Mouse (Mus musculus) induced T-regulatory cell, adult 2 months (primary cell): Measurements from ENCODE around the gene Serpinf2.

Source experiments
- DNase-seq: peaks from one replicate; pipeline ENCODE4 v3.0.0-alpha.2; 2012; ENCODE audit warnings: low read depth

The Serpinf2 gene

DNA sequence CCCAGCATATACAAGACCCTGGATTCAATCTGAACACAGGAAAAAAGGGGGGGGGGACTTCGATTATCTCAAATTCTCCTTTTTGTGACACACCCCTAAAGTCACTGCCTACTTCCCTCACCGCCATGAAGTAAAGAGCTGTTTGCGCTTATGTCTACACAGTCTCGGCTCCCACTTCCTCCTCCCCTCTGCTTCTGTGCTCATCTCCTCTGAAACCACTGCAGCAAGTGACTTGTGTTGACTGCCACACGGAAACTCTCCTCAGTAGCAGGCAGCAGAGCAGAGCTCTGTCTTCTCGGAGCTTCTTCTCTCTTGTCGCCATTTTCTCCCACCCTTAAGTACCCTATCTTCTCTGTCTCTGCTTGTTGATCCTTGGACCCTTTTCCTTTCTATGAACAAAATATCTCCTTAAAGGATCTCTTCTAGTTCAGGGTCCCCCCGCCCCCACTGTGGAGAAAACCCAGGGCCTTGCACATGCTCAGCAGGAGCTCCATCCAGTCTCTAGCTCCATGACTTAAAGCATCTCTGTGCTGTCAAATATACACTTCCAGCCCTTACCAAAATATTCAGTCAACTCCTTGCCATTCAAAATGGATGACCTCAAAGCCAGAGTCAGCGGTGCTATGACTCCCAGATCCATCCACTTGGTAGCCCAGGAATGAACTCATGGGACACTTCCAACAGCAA lies 10.2 kb downstream of the Serpinf2 start:
- peak; percentile 61 for DNase-seq

DNA sequence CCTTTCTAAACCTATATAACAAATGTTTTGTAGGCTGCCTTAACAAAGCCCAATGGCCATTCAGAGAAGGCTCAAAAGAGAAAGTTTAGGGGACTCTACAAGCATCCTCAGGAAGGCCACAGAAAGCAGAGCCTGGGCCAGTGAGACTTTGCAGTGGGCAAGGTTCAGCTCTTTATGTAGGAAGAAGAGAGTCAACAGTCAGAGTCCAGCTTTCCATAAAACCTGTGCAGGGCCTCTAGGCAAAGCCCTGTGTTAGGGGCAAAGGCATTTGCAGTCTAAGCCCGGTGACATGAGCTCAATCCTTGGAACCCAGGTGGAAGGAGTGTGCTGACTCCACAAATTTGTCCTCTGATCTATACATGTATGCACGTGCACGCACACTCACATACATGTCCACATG lies 14.9 kb downstream of the Serpinf2 start:
- no peak for DNase-seq

DNA sequence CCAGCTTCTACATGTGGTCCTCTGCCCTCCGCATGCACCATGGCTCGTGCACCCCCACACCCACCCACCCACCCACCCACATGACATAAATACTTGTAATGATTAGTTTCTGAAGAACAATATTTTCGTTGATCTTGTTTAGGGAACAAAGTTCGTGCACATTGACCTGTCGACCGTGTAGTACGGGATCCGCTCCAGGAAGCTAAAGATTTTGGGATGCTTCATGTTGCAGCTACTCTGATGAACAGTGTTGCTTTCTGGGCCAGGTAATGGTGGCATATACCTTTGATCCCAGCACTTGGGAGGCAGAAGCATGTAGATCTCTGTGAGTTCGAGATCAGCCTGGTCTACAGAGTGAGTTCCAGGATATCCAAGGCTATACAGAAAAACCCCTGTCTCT lies 15.4 kb downstream of the Serpinf2 start:
- no peak for DNase-seq

DNA sequence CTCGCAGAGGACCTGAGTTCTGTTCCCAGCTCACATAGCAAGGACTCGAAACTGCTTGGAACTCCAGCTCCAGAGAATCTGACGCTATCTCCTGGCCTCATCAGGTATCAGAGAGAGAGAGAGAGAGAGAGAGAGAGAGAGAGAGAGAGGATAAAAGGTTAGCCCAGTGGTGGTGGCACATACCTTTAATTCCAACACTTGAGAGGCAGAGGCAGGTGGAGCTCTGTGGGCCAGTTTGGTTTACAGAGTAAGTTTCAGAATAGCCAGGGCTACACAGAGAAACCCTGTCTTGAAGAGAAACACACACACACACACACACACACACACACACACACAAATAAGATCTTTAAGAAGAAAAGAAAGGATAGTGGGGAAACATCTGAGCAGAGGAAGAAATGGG lies 16.3 kb downstream of the Serpinf2 start:
- DNase-seq, result no peak

DNA sequence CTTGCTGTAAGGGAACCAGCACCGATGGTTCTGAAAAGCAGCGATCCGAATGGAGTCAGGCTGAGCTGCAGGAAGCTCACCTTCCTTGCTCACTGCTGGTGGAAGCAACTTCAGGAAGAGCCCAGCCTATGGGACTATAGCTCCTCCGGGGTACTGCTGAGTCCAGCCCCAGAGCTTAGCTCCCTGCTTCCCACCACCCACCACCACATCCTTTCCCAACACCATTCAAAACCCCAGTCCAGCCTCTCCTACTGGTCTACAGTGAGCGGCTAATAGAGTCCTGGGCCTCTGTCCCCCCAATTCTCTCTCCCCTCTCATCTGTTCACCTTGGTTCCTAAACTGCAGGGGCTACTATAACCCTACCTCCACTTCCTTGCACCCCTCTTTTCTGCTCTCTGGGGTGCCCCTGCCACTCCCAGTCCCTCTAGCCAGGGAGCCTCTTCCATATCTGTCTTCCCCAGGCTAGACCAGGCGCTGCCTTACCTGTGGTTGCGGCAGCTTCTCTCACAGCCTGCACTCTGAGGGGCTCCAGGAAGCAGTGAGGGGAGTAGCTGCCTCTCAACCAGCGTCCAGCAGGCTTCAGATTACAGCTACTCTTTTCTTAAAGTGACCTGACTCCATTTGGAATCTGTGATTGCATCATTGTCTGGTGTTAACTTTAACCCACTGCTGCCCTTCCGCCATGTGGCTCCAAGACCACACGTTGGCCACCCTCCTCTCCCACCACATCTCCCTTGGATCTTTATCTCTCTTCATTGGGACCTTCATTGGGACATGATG lies 17.2 kb downstream of the Serpinf2 start, which contains the start of gene Serpinf1:
Serpinf1 (minus strand) TSS at position 689 of the 780 bp plus-strand sequence.
- no peak for DNase-seq

DNA sequence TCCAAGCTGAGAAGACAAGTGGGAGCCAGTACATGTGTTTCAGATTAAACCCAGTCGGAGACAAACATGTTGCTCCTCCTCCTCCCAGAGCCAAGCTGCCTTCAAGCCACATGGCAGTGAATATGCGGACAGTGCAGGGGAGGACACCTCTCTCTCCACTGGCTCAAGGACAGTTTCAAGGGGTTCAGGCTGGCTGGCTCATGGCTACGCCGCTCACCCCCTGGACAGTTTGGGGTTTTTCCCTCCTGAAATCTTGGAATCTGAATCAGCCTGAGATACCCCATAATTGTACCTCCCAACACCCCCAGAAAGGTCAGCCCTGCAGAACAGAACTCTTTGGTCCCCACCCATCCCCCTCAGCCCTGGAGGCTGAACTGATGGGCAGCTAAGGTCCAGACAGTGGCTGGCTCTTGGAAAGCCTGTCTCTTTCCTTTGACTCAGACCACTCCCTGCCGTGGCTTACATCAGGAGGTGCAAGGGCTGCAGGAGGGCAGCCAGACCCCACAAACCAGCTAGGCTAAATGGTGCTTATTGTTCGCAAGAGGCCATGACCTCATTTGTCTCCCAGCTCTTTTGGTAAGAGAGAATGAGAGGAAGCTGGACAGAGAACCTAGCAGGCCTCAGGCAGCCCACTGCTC lies 17.9 kb downstream of the Serpinf2 start:
- DNase-seq, result no peak

DNA sequence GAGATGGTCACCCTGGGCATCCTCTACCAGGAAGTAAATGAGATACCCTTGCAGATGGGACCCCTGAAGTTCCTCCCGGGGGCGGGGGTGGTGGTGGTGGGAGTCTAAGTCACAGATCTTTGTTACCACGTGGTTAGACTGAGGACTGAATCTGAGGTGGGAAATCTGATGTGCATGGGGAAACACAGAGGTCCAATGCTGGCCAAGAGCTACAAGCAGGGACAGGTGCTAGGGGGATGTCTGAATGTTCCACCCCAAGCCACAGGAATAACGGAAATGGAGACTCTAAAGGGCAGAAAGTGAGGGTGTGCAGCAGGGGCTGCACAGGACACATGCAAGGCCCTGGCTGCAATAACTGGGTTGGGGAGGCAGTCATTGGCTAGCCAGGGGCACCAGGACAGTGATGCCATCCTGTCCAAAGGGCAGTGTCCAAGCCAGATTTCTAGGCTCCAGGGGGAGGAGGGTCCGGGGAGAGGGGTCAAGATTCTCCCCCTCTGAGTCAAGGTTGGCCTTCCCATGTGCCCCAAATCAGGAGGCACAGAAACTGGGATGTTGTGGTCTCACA lies 18.5 kb downstream of the Serpinf2 start:
- DNase-seq, result no peak

DNA sequence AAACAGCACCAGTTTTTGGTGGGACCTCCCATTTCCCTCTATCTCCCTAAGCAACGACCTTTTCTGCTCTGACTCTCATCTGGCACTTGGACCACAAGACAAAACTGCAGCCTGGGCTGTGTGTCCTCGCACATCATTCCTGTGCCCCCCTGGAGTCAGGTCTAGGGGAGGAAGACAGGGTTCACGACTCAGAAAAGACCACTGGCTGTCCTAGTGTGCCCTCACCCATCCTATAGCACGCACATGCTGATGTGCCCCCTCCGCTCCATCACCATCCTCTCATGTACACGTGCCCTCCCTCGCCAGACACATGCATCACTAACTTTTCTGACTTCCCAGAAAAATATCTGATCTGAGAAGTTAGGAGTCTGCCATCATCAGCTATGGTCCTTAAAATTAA lies 19.4 kb downstream of the Serpinf2 start:
- DNase-seq, result no peak

DNA sequence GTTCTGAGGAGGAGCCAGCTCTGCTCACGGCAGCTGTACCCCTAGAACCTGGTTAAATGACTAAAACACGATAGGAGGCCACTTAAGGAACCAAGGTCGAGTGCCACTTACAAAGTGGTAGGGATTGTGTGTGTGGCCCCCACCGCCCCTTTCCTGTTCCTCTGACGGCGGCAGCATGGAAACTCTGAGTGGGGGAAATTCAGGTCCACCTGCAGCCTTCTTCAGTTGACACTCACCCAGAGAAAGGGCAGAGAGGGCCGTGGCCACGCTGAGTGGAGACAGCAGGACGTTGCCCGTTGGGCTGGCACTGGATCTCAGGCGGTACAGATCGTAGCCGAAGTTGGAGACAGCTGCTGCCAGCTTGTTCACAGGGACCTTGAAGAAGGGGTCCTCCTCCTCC lies 23.4 kb downstream of the Serpinf2 start:
- peak; percentile 45 for DNase-seq

DNA sequence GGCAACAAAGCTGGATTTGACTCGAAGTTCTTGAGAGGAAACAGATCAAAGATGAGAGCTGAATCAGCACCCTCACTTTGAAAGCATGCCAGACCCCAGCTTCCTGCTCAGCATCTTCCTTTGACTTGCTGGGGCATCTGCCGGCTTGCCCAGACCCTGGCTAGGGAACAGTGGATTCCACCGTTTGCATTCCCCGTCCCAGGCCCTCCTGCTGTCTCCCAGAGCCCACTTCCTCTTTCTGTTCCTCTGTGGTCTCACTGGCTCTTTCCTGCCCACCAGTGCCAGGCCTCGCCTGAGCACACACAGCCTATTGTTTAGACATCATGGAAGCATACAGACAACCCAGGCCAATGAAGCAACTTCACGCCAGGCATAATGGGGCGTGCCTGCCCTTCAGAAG lies 24.3 kb downstream of the Serpinf2 start:
- peak; percentile 42 for DNase-seq

DNA sequence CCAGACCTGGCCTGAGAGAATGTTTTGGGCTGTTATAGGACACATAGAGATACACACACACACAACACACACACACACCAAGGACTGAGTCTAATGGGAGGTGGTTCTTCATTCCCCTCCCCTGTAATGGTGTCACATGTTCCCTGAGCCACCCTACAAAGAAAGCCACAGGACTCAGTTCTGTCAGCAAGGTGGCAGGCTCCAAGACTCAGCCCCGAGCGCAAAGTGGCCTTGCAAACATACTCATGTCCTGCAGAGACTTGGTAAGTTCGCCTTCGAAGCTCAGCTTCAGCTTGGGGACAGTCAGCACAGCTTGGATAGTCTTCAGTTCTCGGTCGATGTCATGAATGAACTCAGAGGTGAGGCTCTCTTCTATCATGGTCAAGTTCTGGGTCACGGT lies 28.8 kb downstream of the Serpinf2 start:
- DNase-seq, result peak; percentile 50

DNA sequence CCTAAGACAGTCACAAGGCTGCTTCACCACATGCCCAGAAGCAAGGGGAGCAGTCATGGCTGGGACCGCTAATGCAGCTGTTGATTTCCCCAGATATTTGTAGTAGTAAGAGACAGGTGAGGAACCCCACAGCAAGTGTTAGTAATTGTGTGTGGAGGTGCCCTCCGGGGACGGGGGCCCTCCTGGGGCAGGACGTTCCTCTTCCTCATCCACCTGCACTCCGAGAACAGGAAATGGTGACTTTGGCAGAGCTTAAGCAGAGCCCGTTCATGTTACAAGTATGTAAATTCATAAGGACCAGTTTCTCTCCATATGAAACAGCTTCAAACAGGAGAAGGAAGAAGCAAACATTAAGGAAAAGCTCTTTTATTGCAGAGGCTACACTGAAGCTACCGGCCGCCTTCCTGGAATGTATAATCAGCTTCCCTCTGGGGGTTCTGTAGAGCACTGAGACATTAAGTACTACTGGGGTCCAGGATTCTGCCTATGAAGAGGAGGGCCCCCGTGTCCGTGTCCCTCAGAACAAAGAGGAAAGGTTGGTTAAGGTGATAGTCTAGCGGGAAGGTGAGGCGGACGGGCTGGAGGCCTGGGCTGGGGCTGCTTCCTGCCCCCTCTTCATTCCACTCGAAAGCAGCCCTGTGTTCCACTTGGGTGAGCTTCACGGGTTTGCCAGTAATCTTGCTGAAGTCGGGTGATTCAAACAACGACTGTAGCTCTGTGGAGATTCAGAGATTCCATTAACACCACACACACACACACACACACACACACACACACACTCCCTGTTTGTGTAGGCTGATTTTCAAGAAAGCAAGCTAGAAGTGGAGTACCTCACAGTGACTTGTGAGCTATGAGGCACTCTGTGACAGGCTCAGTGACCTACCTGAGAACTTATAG lies 29.5 kb downstream of the Serpinf2 start:
- peak; percentile 55 for DNase-seq

DNA sequence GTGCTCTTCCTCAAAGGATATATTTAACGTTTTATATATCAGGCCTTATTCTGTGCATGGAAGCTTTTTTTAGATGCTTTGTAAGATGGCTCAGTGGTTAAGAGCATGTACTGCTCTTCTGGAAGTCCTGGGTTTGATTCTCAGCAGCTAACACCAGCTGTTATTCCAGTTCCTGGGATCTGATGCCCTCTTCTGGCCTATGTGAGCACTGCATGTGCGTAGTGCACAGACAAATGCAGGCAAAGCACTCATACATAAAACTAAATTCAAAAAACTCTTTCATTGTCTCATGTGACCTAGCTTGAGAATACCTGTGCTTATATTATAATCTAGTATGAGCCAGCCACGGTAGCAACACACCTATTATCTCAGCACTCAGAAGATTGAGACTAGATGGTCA lies 32.5 kb downstream of the Serpinf2 start:
- DNase-seq, result peak; percentile 78

DNA sequence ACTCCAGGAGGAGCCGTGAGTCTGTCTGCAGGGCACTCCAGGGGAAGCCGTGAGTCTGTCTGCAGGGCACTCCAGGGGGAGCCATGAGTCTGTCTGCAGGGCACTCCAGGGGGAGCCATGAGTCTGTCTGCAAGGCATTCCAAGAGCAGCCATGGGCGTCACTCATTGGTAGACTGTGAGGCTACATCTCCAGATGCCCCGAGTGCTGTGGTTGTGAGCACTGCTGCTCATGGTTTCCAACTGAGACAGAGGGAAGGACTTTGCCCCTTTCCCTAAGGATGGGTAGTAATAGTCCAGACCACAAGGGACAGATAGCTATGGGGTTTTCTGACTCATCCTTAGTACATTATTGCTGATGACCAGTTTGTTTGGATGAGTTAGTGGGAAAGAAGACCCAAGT lies 33.3 kb downstream of the Serpinf2 start:
- no peak for DNase-seq

DNA sequence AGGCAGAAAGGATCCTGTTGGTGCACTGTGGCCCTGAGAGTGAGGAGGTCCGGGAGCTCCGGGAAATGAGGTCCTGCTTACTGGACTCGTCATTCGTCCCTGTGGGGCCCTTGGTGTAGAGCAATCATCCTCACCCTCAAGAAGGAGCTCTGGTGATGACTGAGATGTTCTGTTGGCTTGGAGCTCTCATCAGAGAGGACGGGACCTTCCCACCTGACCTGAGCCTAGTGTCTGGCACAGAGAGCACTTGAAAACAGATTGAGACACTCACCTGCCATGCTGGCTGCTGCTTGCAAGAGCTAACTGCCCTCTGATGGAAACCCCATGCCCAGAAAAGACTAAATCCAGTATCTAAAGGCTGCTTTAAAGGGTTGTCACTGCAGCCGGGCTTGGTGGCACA lies 34.6 kb downstream of the Serpinf2 start:
- DNase-seq, result no peak

DNA sequence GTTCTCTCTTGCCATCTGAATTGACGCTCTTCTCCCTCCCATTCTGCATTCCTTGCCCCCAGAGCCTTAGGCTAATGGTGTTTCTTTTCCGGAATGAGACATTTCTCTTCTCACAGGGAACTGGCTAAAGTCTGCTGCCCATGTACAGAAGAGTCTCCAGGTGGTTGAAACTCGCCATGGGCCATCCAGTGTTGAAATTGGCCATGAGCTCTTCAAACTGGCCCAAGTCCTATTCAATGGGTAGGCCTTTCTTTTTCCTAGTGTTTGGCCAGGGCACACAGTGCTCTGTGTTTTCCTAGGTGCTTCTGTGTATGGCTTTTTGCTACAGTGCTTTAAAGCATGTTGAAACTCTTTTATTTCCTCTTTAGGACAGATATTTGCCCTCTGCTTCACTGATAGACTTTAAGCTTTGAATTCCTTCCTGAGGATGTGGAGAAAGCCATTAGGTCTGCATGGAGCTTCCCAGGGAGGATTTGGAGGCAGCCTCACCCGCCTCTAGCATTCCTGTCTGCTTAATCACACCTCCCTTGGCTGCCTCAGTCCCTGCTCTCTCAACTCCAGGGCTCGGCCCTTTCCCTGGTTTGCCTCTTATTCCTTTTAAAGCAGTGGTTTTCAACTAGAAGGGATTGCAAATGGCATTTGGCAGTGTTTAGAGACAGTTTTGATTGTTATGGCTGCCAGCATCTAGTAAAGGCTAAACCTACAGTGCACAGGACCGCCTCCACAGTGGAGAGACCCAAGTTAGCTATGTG lies 35.9 kb downstream of the Serpinf2 start:
- DNase-seq, result no peak

DNA sequence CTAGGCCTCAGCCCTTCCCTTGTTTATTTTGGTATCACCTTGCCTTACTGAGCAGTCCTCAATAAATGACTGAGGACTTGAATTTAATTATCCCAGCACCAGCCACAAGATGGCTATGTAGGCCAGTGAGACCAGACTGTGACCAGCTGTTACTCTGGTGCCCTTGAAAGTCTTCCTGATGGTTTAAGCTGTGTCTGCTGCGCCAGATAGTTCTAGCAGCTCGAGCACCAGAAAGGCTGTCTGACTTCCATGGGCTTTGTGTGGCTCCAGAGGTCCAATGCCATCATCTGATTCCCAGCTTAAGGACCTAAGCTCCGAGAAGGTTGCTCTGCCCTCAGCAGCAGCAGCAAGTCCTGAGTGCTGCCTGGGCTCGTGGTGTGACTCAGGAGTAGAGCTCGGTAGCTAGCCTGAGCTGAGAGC lies 37.1 kb downstream of the Serpinf2 start:
- peak; percentile 57 for DNase-seq

DNA sequence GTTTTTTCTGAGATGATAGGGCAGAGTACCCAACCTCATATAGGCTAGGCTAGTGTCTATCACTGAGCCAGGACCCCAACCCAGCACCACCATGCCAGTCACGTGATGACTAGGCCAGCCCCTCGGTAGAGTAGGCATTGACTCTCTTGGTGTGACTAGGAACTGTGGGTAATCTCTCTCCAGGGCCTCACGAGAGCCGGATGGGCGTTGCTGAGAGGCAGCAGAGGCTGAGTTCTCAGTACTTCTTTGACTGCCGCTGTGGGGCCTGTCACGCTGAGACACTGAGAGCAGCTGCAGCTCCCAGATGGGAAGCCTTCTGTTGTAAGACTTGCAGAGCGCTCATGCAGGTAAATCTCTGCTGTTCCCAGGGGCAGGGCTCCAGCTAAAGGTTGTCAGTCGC lies 39.3 kb downstream of the Serpinf2 start:
- no peak for DNase-seq

DNA sequence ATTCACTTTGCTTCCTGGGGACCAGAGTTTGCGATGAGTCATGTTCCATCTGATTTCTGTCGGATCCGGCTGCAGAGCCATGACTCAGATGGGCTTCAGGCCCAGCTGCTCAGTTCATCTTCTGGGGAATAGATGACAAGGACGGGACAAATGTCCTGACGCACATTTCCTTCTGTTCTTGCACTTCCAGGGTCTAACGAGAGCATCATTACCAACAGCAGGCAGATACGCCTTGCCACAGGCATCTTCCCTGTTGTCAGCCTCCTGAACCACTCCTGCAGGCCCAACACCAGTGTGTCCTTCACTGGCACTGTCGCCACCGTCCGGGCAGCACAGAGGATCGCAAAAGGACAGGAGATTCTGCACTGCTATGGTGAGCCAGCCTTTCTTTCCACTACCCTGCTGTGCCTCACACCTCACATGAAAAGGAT lies 40.0 kb downstream of the Serpinf2 start:
- no peak for DNase-seq

DNA sequence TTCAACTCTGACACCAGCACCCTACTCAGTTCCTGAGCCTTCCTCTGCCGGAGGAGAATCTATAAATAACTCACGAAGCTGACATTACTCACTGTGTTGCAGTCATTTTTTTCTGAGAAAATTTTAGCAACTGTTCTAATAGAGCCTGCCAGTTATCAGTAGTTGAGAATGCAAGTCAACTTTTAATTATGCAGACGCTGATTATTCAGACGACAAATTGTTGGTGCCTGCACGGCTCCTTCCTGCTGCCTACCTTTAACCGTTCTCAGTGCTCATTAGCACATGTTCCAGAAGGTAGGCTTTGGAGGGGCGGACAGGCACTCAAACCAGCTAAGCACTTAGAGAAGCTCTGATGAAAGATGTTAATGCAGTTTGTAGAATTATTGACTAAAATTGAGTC lies 41.9 kb downstream of the Serpinf2 start:
- DNase-seq, result no peak

DNA sequence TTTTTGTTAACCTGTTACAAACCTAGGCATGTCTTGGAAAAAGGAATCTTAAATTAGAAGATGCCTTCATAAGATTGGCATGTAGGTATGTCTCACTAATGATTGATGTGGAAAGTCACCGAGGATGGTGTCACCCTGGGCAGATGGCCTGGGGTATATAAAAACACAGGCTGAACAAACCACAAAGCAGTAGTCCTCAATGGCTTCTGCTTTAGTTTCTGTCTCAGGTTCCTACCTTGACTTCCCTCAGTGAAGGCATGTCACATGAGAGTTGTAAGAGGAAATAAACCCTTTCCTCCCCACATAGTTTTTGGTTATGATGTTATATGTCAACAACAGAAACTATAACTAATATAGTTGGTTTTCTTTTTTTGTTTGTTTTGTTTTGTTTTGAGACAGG lies 43.8 kb downstream of the Serpinf2 start:
- DNase-seq, result no peak
